Mouse (Mus musculus) hindbrain, embryonic 10.5 days (tissue): Measurements from ENCODE around the gene Ccnjl. TPM values are rescaled to one million over a fixed set of nuclear protein-coding genes. Genes with fewer than 3 reads are reported as not detected.

Experiments
- DNase-seq: peaks from one replicate; pipeline ENCODE4 v3.0.0-alpha.2; 2017; ENCODE audit warnings: low spot score
- H3K27ac ChIP-seq: fragments of 300-500 bp; sonication (generic); 2 replicates; pipeline ENCODE4 v1.5.1; 2016; ENCODE audit warnings: mild to moderate bottlenecking, moderate library complexity
- H3K27me3 ChIP-seq: fragments of 300-500 bp; sonication (generic); 2 replicates; pipeline ENCODE4 v1.6.1; 2016; ENCODE audit warnings: mild to moderate bottlenecking; ENCODE audit not compliant: poor library complexity, insufficient read depth, severe bottlenecking
- H3K36me3 ChIP-seq: fragments of 300-500 bp; sonication (generic); 2 replicates; pipeline ENCODE4 v1.6.1; 2016; ENCODE audit warnings: mild to moderate bottlenecking, moderate library complexity
- H3K4me1 ChIP-seq: fragments of 300-500 bp; sonication (generic); replicated peaks from 2 replicates; pipeline ENCODE4 v1.6.1; 2016; ENCODE audit warnings: mild to moderate bottlenecking
- H3K4me3 ChIP-seq: fragments of 300-500 bp; sonication (generic); 2 replicates; pipeline ENCODE4 v1.5.1; 2016; ENCODE audit warnings: mild to moderate bottlenecking, moderate library complexity
- H3K9me3 ChIP-seq: fragments of 300-500 bp; sonication (generic); 2 replicates; pipeline ENCODE4 v1.6.1; 2016; ENCODE audit warnings: mild to moderate bottlenecking, moderate library complexity
- WGBS: fragments of 180-500 bp; shearing (Covaris S2); methylation state at CpG from one replicate; pipeline ENCODE4 v1.1.7; 2016; 5-methylcytosine and 5-hydroxymethylcytosine counted together
- polyA plus RNA-seq: library from polyadenylated mRNA; unstranded; fragments of >200 nt; fragmentation: Nextera tagmentation; extraction: Ambion mirVana; gene quantifications from 2 replicates; pipeline ENCODE4 v1.2.1, GENCODE M21; 2016

Gene Ccnjl
- polyA plus RNA-seq, 1 experiment from 2014 or later: 37.4 TPM

- Histone ChIP-seq H3K9me3 (no peaks in the 10 kb centered on the region), H3K27ac (peak overlapping the region; percentile 78), H3K27me3 (no peaks in the 10 kb centered on the region), H3K4me3 (no peak overlapping the region), H3K36me3 (peaks cover 79% of the 10 kb centered on the region), H3K4me1 (peaks cover 61% of the 10 kb centered on the region)
- 2% methylated on average over 5 of the region's 6 CpGs for whole genome bisulfite sequencing
- peak; percentile 62 for DNase-seq
Measured at GRCm38 (mm10) chr11:43559515-43560292, 31.1 kb downstream of the Ccnjl start.

GRCm38 (mm10) chr11:43563654-43564244 is 35.2 kb downstream of the Ccnjl start:
- Histone ChIP-seq H3K4me3 (no peak overlapping the region), H3K27me3 (no peaks in the 10 kb centered on the region), H3K4me1 (peaks cover 78% of the 10 kb centered on the region), H3K27ac (peak overlapping the region; percentile 74; the same call in 1 of the 2 replicates), H3K9me3 (no peaks in the 10 kb centered on the region), H3K36me3 (peaks cover 59% of the 10 kb centered on the region)
- WGBS: 82% methylated on average over 10 of the region's 10 CpGs
- DNase-seq: no peak

GRCm38 (mm10) chr11:43565414-43565813 is 36.8 kb downstream of the Ccnjl start:
- Histone ChIP-seq H3K4me1 (peaks cover 72% of the 10 kb centered on the region), H3K36me3 (peaks cover 61% of the 10 kb centered on the region), H3K4me3 (no peak overlapping the region), H3K27me3 (no peaks in the 10 kb centered on the region), H3K27ac (peak overlapping the region; percentile 82), H3K9me3 (no peaks in the 10 kb centered on the region)
- DNase-seq: no peak
- WGBS: 44% methylated on average over 2 of the region's 2 CpGs

GRCm38 (mm10) chr11:43565852-43566251 is 37.3 kb downstream of the Ccnjl start:
- no peak for DNase-seq
- Histone ChIP-seq H3K27me3 (no peaks in the 10 kb centered on the region), H3K36me3 (peaks cover 61% of the 10 kb centered on the region), H3K4me1 (peaks cover 67% of the 10 kb centered on the region), H3K9me3 (no peaks in the 10 kb centered on the region), H3K4me3 (no peak overlapping the region), H3K27ac (peak overlapping the region; percentile 82)
- WGBS: 8% methylated on average over 8 of the region's 8 CpGs

- no peak overlapping the region for H3K4me3 ChIP-seq
- H3K4me1 ChIP-seq: peaks cover 70% of the 10 kb centered on the region
- peak overlapping the region; percentile 82 for H3K27ac ChIP-seq
- WGBS: 79% methylated on average over 5 of the region's 5 CpGs
- no peaks in the 10 kb centered on the region for H3K9me3 ChIP-seq
- H3K36me3 ChIP-seq: peaks cover 53% of the 10 kb centered on the region
- H3K27me3 ChIP-seq: no peaks in the 10 kb centered on the region
- DNase-seq: no peak
Measured at GRCm38 (mm10) chr11:43566696-43567095, 38.1 kb downstream of the Ccnjl start.

- Histone ChIP-seq H3K9me3 (no peaks in the 10 kb centered on the region), H3K27ac (no peak overlapping the region), H3K4me3 (no peak overlapping the region), H3K36me3 (peaks cover 49% of the 10 kb centered on the region), H3K4me1 (peaks cover 69% of the 10 kb centered on the region), H3K27me3 (no peaks in the 10 kb centered on the region)
- WGBS: 60% methylated on average over 5 of the region's 5 CpGs
- no peak for DNase-seq
Measured at GRCm38 (mm10) chr11:43568263-43568662, 39.7 kb downstream of the Ccnjl start.

GRCm38 (mm10) chr11:43569188-43569587 is 40.6 kb downstream of the Ccnjl start:
- Histone ChIP-seq H3K36me3 (peaks cover 53% of the 10 kb centered on the region), H3K4me1 (peaks cover 61% of the 10 kb centered on the region)
- 85% methylated on average over 5 of the region's 5 CpGs for WGBS

GRCm38 (mm10) chr11:43569595-43569994 is 41.0 kb downstream of the Ccnjl start:
- Histone ChIP-seq H3K9me3 (no peaks in the 10 kb centered on the region), H3K4me3 (no peak overlapping the region), H3K36me3 (peaks cover 51% of the 10 kb centered on the region), H3K4me1 (peaks cover 61% of the 10 kb centered on the region), H3K27ac (peak overlapping the region; percentile 77), H3K27me3 (no peaks in the 10 kb centered on the region)
- WGBS: 84% methylated on average over 11 of the region's 11 CpGs
- no peak for DNase-seq

More at GRCm38 (mm10) chr11:43569188-43569587, 40.6 kb downstream of the Ccnjl start:
- Histone ChIP-seq H3K9me3 (no peaks in the 10 kb centered on the region), H3K4me3 (no peak overlapping the region), H3K27me3 (no peaks in the 10 kb centered on the region), H3K27ac (peak overlapping the region; percentile 77)
- DNase-seq: no peak

- Histone ChIP-seq H3K4me3 (peak overlapping the region; percentile 32), H3K9me3 (no peaks in the 10 kb centered on the region), H3K27me3 (no peaks in the 10 kb centered on the region), H3K36me3 (peaks cover 54% of the 10 kb centered on the region), H3K4me1 (peaks cover 50% of the 10 kb centered on the region), H3K27ac (peak overlapping the region; percentile 93)
- no peak for DNase-seq
- WGBS: 16% methylated on average over 3 of the region's 3 CpGs
Measured at GRCm38 (mm10) chr11:43575061-43575375, 46.4 kb downstream of the Ccnjl start.

GRCm38 (mm10) chr11:43575376-43576151 is 47.0 kb downstream of the Ccnjl start:
- WGBS: 5% methylated on average over 9 of the region's 9 CpGs
- peaks cover 50% of the 10 kb centered on the region for H3K4me1 ChIP-seq

GRCm38 (mm10) chr11:43577713-43578478 is 49.3 kb downstream of the Ccnjl start:
- H3K4me1 ChIP-seq: peaks cover 35% of the 10 kb centered on the region
- no peaks in the 10 kb centered on the region for H3K27me3 ChIP-seq
- no peak for DNase-seq
- no peaks in the 10 kb centered on the region for H3K9me3 ChIP-seq
- peak overlapping the region; percentile 67 for H3K27ac ChIP-seq
- peaks cover 66% of the 10 kb centered on the region for H3K36me3 ChIP-seq
- WGBS: 56% methylated on average over 11 of the region's 11 CpGs
- no peak overlapping the region for H3K4me3 ChIP-seq

More at GRCm38 (mm10) chr11:43575376-43576151, 47.0 kb downstream of the Ccnjl start:
- peaks cover 53% of the 10 kb centered on the region for H3K36me3 ChIP-seq
- H3K4me3 ChIP-seq: peak overlapping the region; percentile 32
- H3K27ac ChIP-seq: peak overlapping the region; percentile 93
- no peaks in the 10 kb centered on the region for H3K27me3 ChIP-seq
- H3K9me3 ChIP-seq: no peaks in the 10 kb centered on the region
- peak; percentile 54 for DNase-seq

- H3K4me3 ChIP-seq: no peak overlapping the region
- 88% methylated on average over 22 of the region's 22 CpGs for WGBS
- peak overlapping the region; percentile 17 for H3K27ac ChIP-seq
- H3K27me3 ChIP-seq: no peaks in the 10 kb centered on the region
- no peak for DNase-seq
- H3K36me3 ChIP-seq: peaks cover 85% of the 10 kb centered on the region
- peaks cover 12% of the 10 kb centered on the region for H3K4me1 ChIP-seq
- no peaks in the 10 kb centered on the region for H3K9me3 ChIP-seq
Measured at GRCm38 (mm10) chr11:43585211-43586005, 56.8 kb downstream of the Ccnjl start.
